Comparison of ENCODE assay signal across 9 mouse cellular contexts in genomic region chr4:120612304-120613080, GRCm38 (mm10). TPM values are rescaled to one million over a fixed set of nuclear protein-coding genes. Genes with fewer than 3 reads are reported as not detected.
DNase-seq lines count a peak whose midpoint lies in the region; ATAC-seq and TF ChIP-seq lines count a peak whose summit lies in the region.
"Had no signal": no experiment of that assay in that cellular context is flagged by ENCODE, and none has a peak within 500 bp of the region (broad histone marks: within the 10 kb centered on the region; RNA-seq: fewer than 3 reads in every experiment).

No protein-coding gene starts in this region.

- H3K9me3 ChIP-seq in forebrain, postnatal 0 days (ENCODE audit: low read length) = no peaks in the 10 kb centered on the region
- no peaks in the 10 kb centered on the region for H3K9me3 ChIP-seq in forebrain, embryonic 14.5 days (replicated peaks; ENCODE audit: control insufficient read depth, low read length)

- H3K4me1 ChIP-seq in forebrain, postnatal 0 days (ENCODE audit: insufficient read depth) = no peaks in the 10 kb centered on the region; the same call in 1 of the 2 replicates
- H3K4me1 ChIP-seq in forebrain, embryonic 14.5 days (ENCODE audit: control insufficient read depth, insufficient read depth, low read length) = no peaks in the 10 kb centered on the region
- peaks cover 13% of the 10 kb centered on the region for H3K4me1 ChIP-seq in heart, adult 2 months (ENCODE audit: control insufficient read depth, insufficient read depth, low read length)

- WGBS in forebrain, postnatal 0 days = 30% methylated on average over 9 of the region's 9 CpGs
- WGBS in forebrain, embryonic 14.5 days = 29% methylated on average over 9 of the region's 9 CpGs
- 21% methylated on average over 9 of the region's 9 CpGs for WGBS in heart, adult 2 months

- peak overlapping the region; percentile 0; the same call in 1 of the 2 replicates for H3K4me2 ChIP-seq in forebrain, postnatal 0 days (ENCODE audit: low read depth)
- no peak overlapping the region for H3K4me2 ChIP-seq in forebrain, embryonic 14.5 days (ENCODE audit: low read length)

- no peak for DNase-seq in forebrain, postnatal 0 days
- DNase-seq in forebrain, embryonic 14.5 days (ENCODE audit: low spot score) = no peak
- DNase-seq in Muller cell, postnatal 12 days (ENCODE audit: inconsistent ontology term) = peak; percentile 35
- peak; percentile 28 to 65 for DNase-seq in heart, adult 2 months
- no peak for DNase-seq in B cell, adult 2 months
- no peak for DNase-seq in left cerebral cortex, postnatal 14 days (ENCODE audit: low spot score in 2 of 2)

- no peaks in the 10 kb centered on the region for H3K79me2 ChIP-seq in heart, adult 2 months (replicated peaks; ENCODE audit: control insufficient read depth, insufficient read depth, low read length)

- peak; percentile 80 for TF ChIP-seq EP300 in heart, adult 2 months (IDR thresholded peaks at IDR 0.05; ENCODE audit: insufficient read depth, low read depth, low read length)

- no peak for TF ChIP-seq CTCF in forebrain, postnatal 0 days (IDR thresholded peaks at IDR 0.05; ENCODE audit: low read depth)
- TF ChIP-seq CTCF in heart, adult 2 months (IDR thresholded peaks at IDR 0.05) = no peak

- no peak overlapping the region for H3K9ac ChIP-seq in forebrain, postnatal 0 days
- H3K9ac ChIP-seq in forebrain, embryonic 14.5 days (ENCODE audit: low read length) = no peak overlapping the region
- H3K9ac ChIP-seq in heart, adult 2 months (ENCODE audit: low read depth, low read length) = peak overlapping the region; percentile 24

- no peaks in the 10 kb centered on the region for H3K27me3 ChIP-seq in forebrain, postnatal 0 days (ENCODE audit: insufficient read depth, low read length)
- no peaks in the 10 kb centered on the region for H3K27me3 ChIP-seq in forebrain, embryonic 14.5 days (replicated peaks; ENCODE audit: control insufficient read depth, insufficient read depth, low read length)
- H3K27me3 ChIP-seq in heart, adult 2 months (ENCODE audit: control insufficient read depth, insufficient read depth, low read length) = no peaks in the 10 kb centered on the region

- H3K36me3 ChIP-seq in forebrain, postnatal 0 days (ENCODE audit: insufficient read depth) = no peaks in the 10 kb centered on the region
- no peaks in the 10 kb centered on the region for H3K36me3 ChIP-seq in forebrain, embryonic 14.5 days (ENCODE audit: control insufficient read depth, insufficient read depth, low read length)
- no peaks in the 10 kb centered on the region for H3K36me3 ChIP-seq in heart, adult 2 months (ENCODE audit: control insufficient read depth, insufficient read depth, low read length)

- H3K4me3 ChIP-seq in forebrain, postnatal 0 days (ENCODE audit: low read depth, low read length) = no peak overlapping the region
- H3K4me3 ChIP-seq in forebrain, embryonic 14.5 days (ENCODE audit: low read depth, low read length) = no peak overlapping the region
- peak overlapping the region; percentile 48 for H3K4me3 ChIP-seq in heart, adult 2 months

- intact Hi-C loops in heart, adult 2 months (cut with DNase I) = no loop called here
- intact Hi-C loops in left cerebral cortex, postnatal 14 days (cut with DNase I) = no loop called here

- ATAC-seq in forebrain, postnatal 0 days = no peak
- ATAC-seq in forebrain, embryonic 14.5 days = no peak
- peak; percentile 48 for ATAC-seq in megakaryocyte-erythroid progenitor cell, adult 5-6 weeks (replicated peaks; ENCODE audit: low FRiP score, low TSS enrichment, poor library complexity, severe bottlenecking)
- no peak for ATAC-seq in erythroid progenitor cell, adult 5-6 weeks (replicated peaks; ENCODE audit: low FRiP score, poor library complexity, severe bottlenecking)

- no peak overlapping the region for H3K27ac ChIP-seq in forebrain, postnatal 0 days (ENCODE audit: low read depth, low read length)
- H3K27ac ChIP-seq in forebrain, embryonic 14.5 days (ENCODE audit: low read depth, low read length) = no peak overlapping the region
- H3K27ac ChIP-seq in heart, adult 2 months = peak overlapping the region; percentile 97

- TF ChIP-seq POLR2A in heart, adult 2 months (IDR thresholded peaks at IDR 0.05; ENCODE audit: insufficient read depth, low read depth, low read length) = no peak

RNA-seq across cellular contexts. Expression of gene Gm8439, which starts 23.9 kb away (rescaled TPM):
- not detected in 2 replicates for total RNA-seq in forebrain, postnatal 0 days (2014; rRNA removed)
- polyA plus RNA-seq in forebrain, postnatal 0 days (2015; fragmentation: Nextera tagmentation; extraction: Ambion mirVana) = not detected in 2 replicates
- polyA plus RNA-seq in forebrain, embryonic 14.5 days (2014; fragmentation: Nextera tagmentation; extraction: Ambion mirVana) = not detected in 2 replicates
- total RNA-seq in heart, adult 2 months (2021) = not detected
- polyA plus RNA-seq in heart, adult 2 months (2012; rRNA removed) = not detected in 2 replicates
- total RNA-seq in megakaryocyte-erythroid progenitor cell, adult 5-6 weeks (2014; fragmentation: Nextera tagmentation) = not detected in 2 replicates
- total RNA-seq in megakaryocyte-erythroid progenitor cell, adult 5-6 weeks (2017) = not detected in 2 replicates
- total RNA-seq in left cerebral cortex, postnatal 14 days (2021) = not detected
- total RNA-seq in erythroid progenitor cell, adult 5-6 weeks (2015; ENCODE audit: low replicate concordance) = not detected in 2 replicates
- not detected in 2 replicates for total RNA-seq in erythroid progenitor cell, adult 5-6 weeks (2017; ENCODE audit: low replicate concordance)
- polyA plus RNA-seq: testis, adult 2 months had no signal

RNA-seq across cellular contexts. Expression of gene Ctps, which starts 42.4 kb away (rescaled TPM):
- total RNA-seq in forebrain, postnatal 0 days (2014; rRNA removed) = 73.0 and 73.3 TPM in 2 replicates
- 71.9 and 76.8 TPM in 2 replicates for polyA plus RNA-seq in forebrain, postnatal 0 days (2015; fragmentation: Nextera tagmentation; extraction: Ambion mirVana)
- polyA plus RNA-seq in forebrain, embryonic 14.5 days (2014; fragmentation: Nextera tagmentation; extraction: Ambion mirVana) = 108 and 115 TPM in 2 replicates
- 10 to 100 TPM; 30.0 to 31.1 TPM for total RNA-seq in heart, adult 2 months (2021)
- polyA plus RNA-seq in heart, adult 2 months (2012; rRNA removed) = 12.5 and 23.9 TPM in 2 replicates
- 60.6 and 73.1 TPM in 2 replicates for total RNA-seq in megakaryocyte-erythroid progenitor cell, adult 5-6 weeks (2014; fragmentation: Nextera tagmentation)
- total RNA-seq in megakaryocyte-erythroid progenitor cell, adult 5-6 weeks (2017) = 77.1 and 90.0 TPM in 2 replicates
- 10 to 100 TPM; 52.3 to 53.6 TPM for total RNA-seq in left cerebral cortex, postnatal 14 days (2021)
- total RNA-seq in erythroid progenitor cell, adult 5-6 weeks (2015; ENCODE audit: low replicate concordance) = 18.9 and 22.7 TPM in 2 replicates
- total RNA-seq in erythroid progenitor cell, adult 5-6 weeks (2017; ENCODE audit: low replicate concordance) = 19.4 and 30.8 TPM in 2 replicates

RNA-seq across cellular contexts. Expression of gene Cited4, which starts 53.9 kb away (rescaled TPM):
- 2.9 and 6.0 TPM in 2 replicates for total RNA-seq in forebrain, postnatal 0 days (2014; rRNA removed)
- polyA plus RNA-seq in forebrain, postnatal 0 days (2015; fragmentation: Nextera tagmentation; extraction: Ambion mirVana) = 4.2 and 5.3 TPM in 2 replicates
- polyA plus RNA-seq in forebrain, embryonic 14.5 days (2014; fragmentation: Nextera tagmentation; extraction: Ambion mirVana) = 0.17 and 0.23 TPM in 2 replicates
- 10 to 100 TPM; 31.6 to 52.2 TPM for total RNA-seq in heart, adult 2 months (2021)
- 39.9 and 51.2 TPM in 2 replicates for polyA plus RNA-seq in heart, adult 2 months (2012; rRNA removed)
- 36.4 and 47.4 TPM in 2 replicates for total RNA-seq in megakaryocyte-erythroid progenitor cell, adult 5-6 weeks (2014; fragmentation: Nextera tagmentation)
- 7.4 and 30.9 TPM in 2 replicates for total RNA-seq in megakaryocyte-erythroid progenitor cell, adult 5-6 weeks (2017)
- 10 to 100 TPM; 21.0 to 22.6 TPM for total RNA-seq in left cerebral cortex, postnatal 14 days (2021)
- total RNA-seq in erythroid progenitor cell, adult 5-6 weeks (2015; ENCODE audit: low replicate concordance) = 10.9 and 13.3 TPM in 2 replicates
- total RNA-seq in erythroid progenitor cell, adult 5-6 weeks (2017; ENCODE audit: low replicate concordance) = 5.6 TPM in 2 replicates

Comparison
In these comparisons a context has a peak if more than half of its experiments do, and no peak if none do; other contexts are left out.
1. DNase-seq: peak in Muller cell, postnatal 12 days (single experiment) and heart, adult 2 months (2 of 2); none in forebrain, postnatal 0 days (single experiment), forebrain, embryonic 14.5 days (single experiment), B cell, adult 2 months (0 of 2) and left cerebral cortex, postnatal 14 days (0 of 2).